Mouse (Mus musculus) gastrocnemius, postnatal 36 days (tissue): ENCODE data around the gene Syt11. TPM values are rescaled to one million over a fixed set of nuclear protein-coding genes. Genes with fewer than 3 reads are reported as not detected.
"Not testable (repeated sequence)": the region's sequence is repeated elsewhere in the genome, so short reads cannot be mapped to it uniquely, and the experiment has no call there.

ENCODE experiments used
- DNase-seq, 2 experiments: peaks; one replicate each; pipeline ENCODE4 v3.0.0; 2022
- intact Hi-C: fragments of 180-260 bp; cut with DNase I; formaldehyde crosslinking; loops from one replicate; pipeline ENCODE4 v1.15.1; 2025
- total RNA-seq, 2 experiments: library from RNA; stranded (reverse); gene quantifications; 2 replicates each; pipeline ENCODE4 v1.2.3; 2021

The Syt11 gene
- total RNA-seq, 2 experiments from 2014 or later: 2.1 to 3.1 TPM

DNA sequence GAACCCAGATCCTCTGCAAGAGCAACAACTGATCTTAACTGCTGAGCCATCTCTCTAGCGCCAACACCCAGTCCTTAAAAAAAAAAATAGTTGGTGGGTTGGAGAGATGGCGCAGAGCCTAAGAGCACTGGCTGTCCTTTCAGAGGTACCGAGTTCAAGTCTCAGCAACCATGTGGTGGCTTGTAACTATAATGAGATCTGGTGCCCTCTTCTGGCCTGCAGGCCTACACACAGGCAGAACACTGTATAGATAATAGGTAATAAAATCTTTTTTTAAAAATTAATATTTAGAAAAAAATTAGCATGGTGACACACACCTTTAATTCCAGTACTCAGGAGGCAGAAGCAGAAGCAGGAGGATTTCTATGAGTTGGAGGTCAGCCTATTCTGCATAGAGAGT is 34.8 kb downstream of the Syt11 start:
- no peak for DNase-seq
- intact Hi-C loops: no loop called here

DNA sequence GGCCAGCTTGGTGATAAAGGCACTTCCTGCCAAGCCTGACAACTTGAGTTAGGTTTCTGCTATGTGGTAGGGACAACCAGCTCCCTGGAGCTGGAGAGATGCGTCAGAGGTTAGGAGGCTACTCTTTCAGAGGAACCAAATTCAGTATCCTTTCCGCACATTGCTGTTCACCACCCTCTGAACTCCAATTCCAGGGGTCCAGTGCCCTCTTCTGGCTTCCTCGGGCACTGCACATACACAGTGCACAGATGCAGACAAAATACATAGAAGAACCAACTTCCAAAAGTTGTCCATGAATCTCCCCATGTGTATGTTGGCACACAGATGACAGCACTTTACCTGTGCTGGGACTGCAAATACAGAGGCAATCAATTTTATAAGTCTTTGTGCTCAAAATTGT is 36.3 kb downstream of the Syt11 start:
- intact Hi-C loops: loop anchor here (5.0 kb wide), 1 partner anchor 61 kb away; no protein-coding TSS in a partner anchor
- DNase-seq: peak; percentile 61 to 67

DNA sequence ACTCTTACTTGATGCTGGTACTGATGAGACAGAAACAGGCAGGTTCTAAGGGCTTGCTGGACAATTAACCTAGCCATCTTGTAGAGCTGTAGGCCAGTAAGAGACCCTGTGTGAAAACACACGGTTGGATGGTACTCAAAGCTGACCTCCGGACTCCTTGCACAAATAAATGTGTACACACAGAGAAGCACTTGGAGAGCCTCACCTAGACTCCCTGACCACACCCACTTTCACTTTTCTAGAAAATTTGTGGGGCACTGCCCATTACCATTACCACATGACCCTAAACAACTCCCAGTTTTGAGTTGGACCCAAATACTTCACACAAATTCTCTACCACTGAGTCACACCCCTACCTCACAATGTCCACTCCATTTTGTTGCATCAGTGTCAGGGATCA is 38.4 kb downstream of the Syt11 start:
- no peak for DNase-seq
- intact Hi-C loops: loop anchor here (5.0 kb wide), 1 partner anchor 59 kb away; no protein-coding TSS in a partner anchor

DNA sequence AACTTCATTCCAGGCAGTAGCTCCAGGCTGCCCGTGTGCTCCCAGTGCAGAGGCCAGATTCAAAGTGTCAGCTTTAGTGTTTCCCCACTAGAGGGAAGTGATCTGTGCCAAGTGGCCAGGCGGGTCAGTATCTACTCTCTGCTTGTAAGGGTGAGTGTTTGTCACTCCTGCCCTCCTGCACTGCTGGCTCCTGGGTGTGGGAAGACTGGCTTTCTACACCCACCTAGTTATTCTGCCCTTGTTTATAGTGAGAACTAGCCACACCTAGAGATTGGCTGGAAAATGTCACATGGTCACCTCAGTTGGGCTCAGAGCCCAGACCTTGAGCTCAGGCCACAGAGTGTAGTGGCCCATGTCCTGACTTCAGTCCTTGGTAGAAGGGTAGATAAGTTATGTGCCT is 55.9 kb downstream of the Syt11 start:
- no peak for DNase-seq
- intact Hi-C loops: no loop called here

DNA sequence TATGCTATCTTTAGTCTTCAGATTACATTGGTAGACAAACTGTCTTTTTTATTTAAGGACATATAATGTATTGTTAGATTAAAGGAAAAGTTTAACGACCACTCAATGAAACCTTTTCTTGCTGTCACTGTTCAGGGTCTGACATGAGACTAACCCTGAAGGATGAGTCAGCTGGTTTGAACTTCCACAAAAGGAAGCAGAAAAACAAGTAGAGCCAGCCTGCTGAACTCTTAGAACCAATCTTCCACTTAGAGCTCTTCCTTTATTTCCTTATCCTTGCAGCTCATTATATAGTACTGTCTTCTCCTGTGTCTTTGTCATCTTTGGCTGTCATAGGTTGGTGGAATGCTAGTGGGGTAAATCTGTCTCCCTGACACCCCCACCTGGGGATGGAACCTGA is 57.1 kb downstream of the Syt11 start:
- DNase-seq: no peak
- intact Hi-C loops: no loop called here

DNA sequence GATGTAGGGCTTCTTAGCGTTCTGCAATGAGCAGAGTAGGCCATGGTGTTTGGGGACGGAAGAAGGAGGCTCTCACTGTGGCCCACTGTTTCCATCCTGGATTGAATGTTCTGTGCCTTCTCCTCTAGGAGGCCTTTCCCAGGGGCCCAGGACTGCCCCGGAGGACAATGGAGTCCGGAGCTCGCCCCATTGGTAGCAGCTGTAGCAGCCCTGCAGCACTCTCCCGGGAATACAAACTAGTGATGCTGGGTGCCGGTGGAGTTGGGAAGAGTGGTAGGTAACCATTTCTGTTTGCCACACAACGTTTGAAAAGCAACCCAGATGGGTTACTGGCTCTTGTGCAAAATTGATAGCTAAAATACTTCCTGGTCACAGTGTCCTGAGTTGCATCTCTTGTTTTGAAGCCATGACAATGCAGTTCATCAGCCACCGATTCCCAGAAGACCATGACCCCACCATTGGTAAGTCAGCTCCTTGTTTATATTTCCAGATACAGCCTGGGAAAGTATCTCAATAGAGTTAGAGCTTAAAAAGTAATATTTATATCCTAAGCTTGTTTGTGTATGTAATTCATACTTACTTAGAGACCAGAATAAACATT is 57.7 kb downstream of the Syt11 start:
- DNase-seq: no peak
- intact Hi-C loops: no loop called here

DNA sequence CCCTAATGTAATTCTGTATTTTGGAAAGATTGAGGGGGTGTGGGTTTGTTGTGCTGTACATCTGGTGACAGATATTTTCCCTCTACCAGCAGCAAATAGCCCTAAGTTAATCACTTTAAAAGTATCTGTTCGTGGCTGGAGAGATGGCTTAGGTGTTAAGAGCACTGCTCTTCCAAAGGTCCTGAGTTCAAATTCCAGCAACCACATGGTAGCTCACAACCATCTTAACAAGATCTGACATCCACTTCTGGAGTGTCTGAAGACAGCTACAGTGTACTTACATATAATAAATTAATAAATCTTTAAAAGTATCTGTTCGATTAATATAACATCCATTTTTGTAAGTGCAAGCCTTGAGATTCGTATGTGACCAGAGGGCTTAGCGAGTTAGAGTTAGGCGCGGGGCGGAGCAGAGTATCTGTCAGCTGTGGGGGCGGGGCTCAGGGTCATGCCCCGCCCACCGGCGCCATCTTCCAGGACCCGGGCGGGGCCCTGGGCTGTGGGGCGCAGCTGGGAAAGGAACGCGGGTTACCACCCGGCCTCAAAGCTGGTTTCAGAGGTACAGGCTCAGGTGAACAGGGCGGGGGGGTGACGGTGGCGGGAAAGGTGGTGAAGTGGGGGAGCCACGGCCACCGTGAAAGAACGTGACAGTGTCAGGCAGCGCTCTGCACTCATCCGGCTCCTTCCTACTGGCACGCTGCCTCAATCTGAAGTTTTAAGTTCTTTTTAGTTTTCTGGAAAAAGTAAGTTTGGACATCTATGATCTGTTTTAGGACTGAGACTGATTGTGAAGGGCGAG is 58.4 kb downstream of the Syt11 start, which contains the start of gene Rit1:
TSS of gene Rit1 (plus strand) at position 440 of the 799 bp plus-strand sequence.
- intact Hi-C loops: no loop called here
- peak; percentile 78 to 83 for DNase-seq

DNA sequence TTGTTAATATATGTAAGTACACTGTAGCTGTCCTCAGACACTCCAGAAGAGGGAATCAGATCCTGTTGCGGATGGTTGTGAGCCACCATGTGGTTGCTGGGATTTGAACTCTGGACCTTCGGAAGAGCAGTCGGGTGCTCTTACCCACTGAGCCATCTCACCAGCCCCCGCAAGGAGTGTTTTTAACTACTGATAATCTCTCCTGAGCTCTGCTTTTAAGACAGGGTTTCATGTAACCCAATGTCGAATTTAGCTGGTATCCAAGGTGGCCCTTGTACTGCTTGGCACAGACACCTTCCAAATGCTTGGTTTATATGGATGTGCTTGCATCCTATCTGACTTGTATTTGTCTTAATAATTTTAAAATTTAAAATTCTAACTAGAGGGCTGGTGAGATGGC is 59.2 kb downstream of the Syt11 start:
- intact Hi-C loops: not testable (repeated sequence)

DNA sequence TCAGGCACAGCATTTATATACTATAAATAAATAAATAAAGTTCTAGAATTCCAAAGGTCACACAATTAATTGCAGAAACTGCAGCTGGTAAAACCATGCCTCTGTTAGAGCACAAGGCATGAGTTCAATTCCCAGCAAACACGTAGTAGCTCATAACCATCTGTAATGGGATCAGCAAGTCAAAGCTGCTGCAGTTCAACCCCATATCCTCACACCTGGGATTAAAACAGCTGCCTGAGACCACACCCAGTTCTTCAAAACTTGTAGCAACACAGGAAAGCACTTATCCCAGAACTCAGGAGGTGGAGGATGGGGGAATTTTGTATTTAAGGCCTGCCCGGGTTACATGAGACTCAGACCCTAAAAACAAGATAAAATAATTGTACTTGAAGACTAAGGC is 60.2 kb downstream of the Syt11 start:
- no peak for DNase-seq
- intact Hi-C loops: no loop called here

More for the DNA sequence above, 59.2 kb downstream of the Syt11 start:
- DNase-seq: not testable (repeated sequence)

DNA sequence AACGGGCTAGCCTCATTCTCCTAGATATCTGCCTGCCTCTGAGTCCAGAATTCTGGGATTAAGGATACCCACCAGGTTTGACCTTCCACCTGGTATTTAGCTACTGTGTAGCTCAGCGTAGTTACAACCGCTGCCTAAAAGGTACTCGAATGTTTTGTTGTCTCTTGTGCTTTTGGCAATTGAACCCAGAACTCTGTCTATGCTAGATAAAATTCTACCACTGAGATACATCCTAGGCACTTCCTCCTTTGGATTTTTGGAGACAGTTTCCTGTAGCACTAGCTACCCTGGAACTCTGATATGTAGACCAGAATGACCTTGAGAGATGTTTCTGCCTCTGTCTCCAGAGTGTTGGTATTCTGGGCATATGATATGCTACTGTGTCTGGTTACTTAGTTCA is 61.3 kb downstream of the Syt11 start:
- DNase-seq: no peak
- intact Hi-C loops: no loop called here

DNA sequence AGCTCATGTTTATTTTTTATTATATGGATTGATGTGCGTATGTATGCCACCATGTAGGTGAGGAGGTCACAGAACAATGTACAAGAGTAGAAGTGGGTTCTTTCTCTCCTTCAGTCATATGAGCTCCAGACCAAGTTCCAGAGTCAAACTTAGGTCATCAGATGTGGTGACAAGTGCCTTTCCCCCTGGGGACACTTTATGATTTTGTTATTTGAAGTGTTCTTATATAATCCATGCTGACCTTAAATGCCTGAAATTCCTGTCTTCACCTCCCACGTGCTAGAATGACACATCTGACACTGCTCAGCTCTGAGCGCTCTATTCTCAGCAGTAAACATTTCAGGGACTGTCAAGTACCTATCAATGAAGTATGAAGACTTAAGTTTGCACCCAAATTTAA is 73.7 kb downstream of the Syt11 start:
- DNase-seq: no peak
- intact Hi-C loops: loop anchor here (10.0 kb wide), 1 partner anchor 334 kb away; no protein-coding TSS in a partner anchor

DNA sequence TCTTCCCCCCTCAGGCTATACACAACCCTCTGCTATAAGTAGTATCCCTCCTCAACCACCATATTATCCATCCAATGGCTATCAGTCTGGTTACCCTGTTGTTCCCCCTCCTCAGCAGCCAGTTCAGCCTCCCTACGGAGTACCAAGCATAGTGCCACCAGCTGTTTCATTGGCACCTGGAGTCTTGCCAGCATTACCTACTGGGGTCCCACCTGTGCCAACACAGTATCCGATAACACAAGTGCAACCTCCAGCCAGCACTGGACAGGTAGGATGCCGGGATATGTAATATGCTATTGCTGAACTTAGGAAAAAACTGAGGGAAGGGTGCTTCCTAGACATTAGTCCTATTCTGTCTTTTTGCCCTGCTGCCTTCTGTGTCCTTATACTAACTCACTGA is 74.7 kb downstream of the Syt11 start:
- intact Hi-C loops: loop anchor here (10.0 kb wide), 1 partner anchor 335 kb away; no protein-coding TSS in a partner anchor
- no peak for DNase-seq

DNA sequence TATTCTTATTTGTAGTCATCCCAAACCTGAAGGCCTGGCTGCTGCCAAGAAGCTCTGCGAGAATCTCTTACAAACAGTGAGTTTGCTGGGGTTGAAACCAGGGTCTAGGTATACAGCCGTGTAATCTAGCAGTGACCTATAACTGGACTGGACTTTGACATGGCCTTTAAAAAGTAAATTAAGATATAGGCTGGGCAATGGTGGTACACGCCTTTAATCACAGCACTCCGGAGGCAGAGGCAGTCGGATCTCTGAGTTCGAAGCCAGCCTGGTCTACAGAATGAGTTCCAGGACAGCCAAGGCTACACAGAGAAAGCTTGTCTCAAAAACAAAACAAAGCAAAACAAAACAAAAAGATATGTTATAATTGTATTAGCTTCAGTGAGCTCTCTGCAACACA is 76.1 kb downstream of the Syt11 start:
- intact Hi-C loops: loop anchor here (10.0 kb wide), 1 partner anchor 384 kb away; no protein-coding TSS in a partner anchor
- DNase-seq: no peak

DNA sequence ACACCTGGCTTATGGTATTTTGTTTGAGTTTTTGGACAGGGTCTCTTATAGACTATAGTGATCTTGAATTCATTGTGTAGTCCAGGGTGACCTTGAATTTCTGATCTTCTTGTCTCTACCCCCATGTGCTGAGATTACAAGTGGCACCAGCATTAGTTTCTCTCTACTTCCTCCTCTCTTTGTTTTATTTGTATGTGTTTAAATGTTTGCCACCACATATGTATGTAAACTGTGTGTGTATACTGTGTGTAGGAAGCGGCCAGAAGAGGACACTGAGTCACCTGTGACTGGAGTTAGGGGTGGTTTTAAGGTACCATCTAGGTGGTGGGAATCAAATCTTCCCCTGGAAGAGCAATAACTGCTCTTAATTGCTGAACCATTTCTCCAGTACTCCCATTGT is 76.9 kb downstream of the Syt11 start:
- intact Hi-C loops: loop anchor here (10.0 kb wide), 1 partner anchor 383 kb away; no protein-coding TSS in a partner anchor
- no peak for DNase-seq

DNA sequence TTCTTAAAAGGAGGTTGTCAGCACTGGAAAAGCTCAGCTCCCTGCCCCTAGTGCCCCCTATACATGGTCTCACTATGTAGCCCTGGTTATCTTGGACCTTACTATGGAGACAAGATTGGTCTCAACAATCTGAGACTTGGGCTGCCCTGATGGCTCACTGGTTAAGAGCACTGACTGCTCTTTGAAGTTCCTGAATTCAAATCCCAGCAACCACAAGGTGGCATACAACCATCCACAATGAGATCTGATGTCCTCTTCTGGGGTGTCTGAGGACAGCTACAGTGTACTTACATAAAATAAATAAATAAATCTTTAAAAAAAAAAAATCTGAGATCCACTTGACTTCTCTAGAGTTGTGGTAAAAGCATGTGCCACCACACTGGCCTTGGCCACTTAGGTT is 79.4 kb downstream of the Syt11 start:
- intact Hi-C loops: loop anchor here (10.0 kb wide), 1 partner anchor 381 kb away; no protein-coding TSS in a partner anchor
- DNase-seq: no peak

Other genes with a start within 250 kb of the Syt11 start
- under 1 TPM; 0.17 to 0.33 TPM for gene Mex3a, start 242.8 kb downstream of the Syt11 start, total RNA-seq
- gene Rab25, start 226.9 kb downstream of the Syt11 start, total RNA-seq: not detected
- gene Lamtor2, start 222.1 kb downstream of the Syt11 start, total RNA-seq: 10 to 100 TPM; 70.6 to 76.1 TPM
- gene Ubqln4, start 221.4 kb downstream of the Syt11 start, total RNA-seq: 10 to 100 TPM; 73.6 to 77.4 TPM
- 10 to 100 TPM; 46.3 to 51.4 TPM for gene Ssr2, start 199.3 kb downstream of the Syt11 start, total RNA-seq
- gene Arhgef2, start 169.2 kb downstream of the Syt11 start, total RNA-seq: 10 to 100 TPM; 18.5 to 29.3 TPM
- gene Rxfp4, start 122.0 kb downstream of the Syt11 start, total RNA-seq: not detected
- 10 to 100 TPM; 19.9 to 25.0 TPM for gene Khdc4, start 89.4 kb downstream of the Syt11 start, total RNA-seq
- 10 to 100 TPM; 16.5 to 20.5 TPM for gene Rit1, start 58.3 kb downstream of the Syt11 start, total RNA-seq
- 10 to 100 TPM; 12.2 to 12.8 TPM for gene Gon4l, start 60.1 kb upstream of the Syt11 start, total RNA-seq
- gene Msto1, start 138.8 kb upstream of the Syt11 start, total RNA-seq: 1 to 10 TPM; 7.6 to 7.9 TPM
- 10 to 100 TPM; 23.2 to 29.5 TPM for gene Ash1l, start 175.5 kb upstream of the Syt11 start, total RNA-seq
- gene Dap3, start 176.0 kb upstream of the Syt11 start, total RNA-seq: 10 to 100 TPM; 62.4 to 76.1 TPM